Comparison of ENCODE assay signal across 7 mouse cellular contexts in the genomic region with DNA sequence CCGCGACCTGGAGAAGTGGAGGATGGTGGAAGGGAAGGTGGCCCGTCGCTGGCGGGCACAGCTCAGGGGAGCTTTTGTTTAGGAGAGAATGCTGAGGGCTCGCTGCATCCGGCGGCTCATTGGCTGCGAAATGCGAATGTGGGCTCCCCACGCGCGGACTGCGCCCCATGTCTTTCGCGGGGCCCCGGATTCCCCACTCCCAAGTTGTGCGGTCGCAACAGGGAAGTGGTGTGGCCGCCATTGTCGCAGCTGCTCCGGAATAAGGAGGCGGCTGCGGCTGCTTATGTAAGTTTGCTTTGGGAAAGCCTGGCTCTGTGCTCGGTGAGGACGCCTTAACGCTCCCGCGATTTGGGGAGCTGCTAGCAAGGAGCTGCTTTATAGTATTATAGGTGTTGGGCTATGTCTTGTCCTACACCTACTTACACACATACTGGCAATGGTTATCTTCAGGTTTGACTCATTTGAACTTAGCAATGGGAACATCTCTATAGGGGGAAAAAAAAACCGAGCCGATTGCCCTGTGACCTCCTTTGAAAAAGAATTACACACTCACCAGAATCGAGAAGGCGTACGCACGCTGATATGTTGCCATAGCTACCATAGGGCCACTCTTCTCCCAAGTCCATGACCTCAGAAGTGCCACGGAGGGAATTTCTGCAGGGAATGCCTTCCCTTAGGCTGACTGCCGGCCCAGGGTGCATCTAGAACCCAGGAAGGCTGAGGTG. TPM values are rescaled to one million over a fixed set of nuclear protein-coding genes. Genes with fewer than 3 reads are reported as not detected.
DNase-seq lines count a peak whose midpoint lies in the region; ATAC-seq lines count a peak whose summit lies in the region.

No protein-coding gene starts in this region.

- H3K9me3 ChIP-seq in hindbrain, embryonic 16.5 days (ENCODE audit: control insufficient read depth, low read length) = no peaks in the 10 kb centered on the region

- peak; percentile 25 for ATAC-seq in hindbrain, embryonic 16.5 days

- peak; percentile 78 to 92 for DNase-seq in adrenal gland, adult (ENCODE audit: inconsistent age in 2 of 2, low spot score in 1 of 2)
- peak; percentile 65 to 73 for DNase-seq in cerebellum, postnatal 36 days
- DNase-seq in frontal cortex, postnatal 36 days (ENCODE audit: low spot score in 2 of 2) = peak; percentile 78 to 81
- peak; percentile 70 to 72 for DNase-seq in layer of hippocampus, postnatal 36 days
- peak; percentile 77 for DNase-seq in lung, postnatal 36 days
- peak; percentile 82 for DNase-seq in retina, postnatal 1 day

- peaks cover 18% of the 10 kb centered on the region for H3K4me1 ChIP-seq in hindbrain, embryonic 16.5 days (ENCODE audit: control insufficient read depth, insufficient read depth, low read depth, low read length)

- peaks cover 13% of the 10 kb centered on the region for H3K36me3 ChIP-seq in hindbrain, embryonic 16.5 days (ENCODE audit: control insufficient read depth, insufficient read depth, low read length)

- under 1% methylated on average over 37 of the region's 37 CpGs for WGBS in hindbrain, embryonic 16.5 days

- H3K9ac ChIP-seq in hindbrain, embryonic 16.5 days (ENCODE audit: low read depth, low read length) = peak overlapping the region; percentile 84

- no peaks in the 10 kb centered on the region for H3K27me3 ChIP-seq in hindbrain, embryonic 16.5 days (replicated peaks; ENCODE audit: control insufficient read depth, insufficient read depth, low read length)

- H3K27ac ChIP-seq in hindbrain, embryonic 16.5 days (ENCODE audit: low read depth, low read length) = peak overlapping the region; percentile 100

- H3K4me3 ChIP-seq in hindbrain, embryonic 16.5 days (ENCODE audit: low read length) = peak overlapping the region; percentile 53

- H3K4me2 ChIP-seq in hindbrain, embryonic 16.5 days (ENCODE audit: low read length) = peak overlapping the region; percentile 95

RNA-seq across cellular contexts. Expression of gene Zbtb14, which starts 1.3 kb away (rescaled TPM):
- 22.4 and 28.3 TPM in 2 replicates for polyA plus RNA-seq in hindbrain, embryonic 16.5 days (2015; fragmentation: Nextera tagmentation; extraction: Ambion mirVana)
- 10 to 100 TPM; 21.5 to 22.1 TPM for total RNA-seq in layer of hippocampus, postnatal 36 days (2021)

RNA-seq across cellular contexts. Expression of gene Akain1, which starts 55.0 kb away (rescaled TPM):
- polyA plus RNA-seq in hindbrain, embryonic 16.5 days (2015; fragmentation: Nextera tagmentation; extraction: Ambion mirVana) = 1.4 and 1.8 TPM in 2 replicates
- 10 to 100 TPM; 14.7 to 16.6 TPM for total RNA-seq in layer of hippocampus, postnatal 36 days (2021)

Comparison
In these comparisons a context has a peak if more than half of its experiments do, and no peak if none do; other contexts are left out.
1. Peak in every context shown above with its lines: DNase-seq, ATAC-seq, H3K4me3 ChIP-seq and H3K27ac ChIP-seq.